Mouse (Mus musculus) midbrain, embryonic 15.5 days (tissue): ENCODE data around the gene Rps6kl1. TPM values are rescaled to one million over a fixed set of nuclear protein-coding genes. Genes with fewer than 3 reads are reported as not detected.

Experiments
- ATAC-seq: fragments of 200-750 bp; cut with Nextera tagmentation; replicated peaks from 2 replicates; pipeline ENCODE4 v1.8.0; 2017; ENCODE audit warnings: moderate TSS enrichment
- H3K27ac ChIP-seq: fragments of 300-500 bp; sonication (generic); 2 replicates; pipeline ENCODE4 v1.5.1; 2015; ENCODE audit warnings: mild to moderate bottlenecking, inconsistent platforms
- H3K27me3 ChIP-seq: fragments of 300-500 bp; sonication (generic); replicated peaks from 2 replicates; pipeline ENCODE4 v1.6.1; 2015; ENCODE audit warnings: inconsistent platforms
- H3K36me3 ChIP-seq: fragments of 300-500 bp; sonication (generic); replicated peaks from 2 replicates; pipeline ENCODE4 v1.6.1; 2015; ENCODE audit warnings: inconsistent platforms
- H3K4me1 ChIP-seq: fragments of 300-500 bp; sonication (generic); 2 replicates; pipeline ENCODE4 v1.6.1; 2015; ENCODE audit warnings: inconsistent platforms
- H3K4me2 ChIP-seq: fragments of 300-500 bp; sonication (generic); 2 replicates; pipeline ENCODE4 v1.6.1; 2015; ENCODE audit warnings: inconsistent platforms, mild to moderate bottlenecking, moderate library complexity
- H3K4me3 ChIP-seq: fragments of 300-500 bp; sonication (generic); 2 replicates; pipeline ENCODE4 v1.5.1; 2015; ENCODE audit warnings: mild to moderate bottlenecking, inconsistent platforms
- H3K9ac ChIP-seq: fragments of 300-500 bp; sonication (generic); 2 replicates; pipeline ENCODE4 v1.6.1; 2015; ENCODE audit warnings: mild to moderate bottlenecking, inconsistent platforms
- H3K9me3 ChIP-seq: fragments of 300-500 bp; sonication (generic); 2 replicates; pipeline ENCODE4 v1.6.1; 2016; ENCODE audit warnings: inconsistent platforms
- whole genome bisulfite sequencing: fragments of 180-500 bp; shearing (Covaris S2); methylation state at CpG from one replicate; pipeline ENCODE4 v1.1.7; 2015; ENCODE audit warnings: mixed read lengths; 5-methylcytosine and 5-hydroxymethylcytosine counted together
- polyA plus RNA-seq: library from polyadenylated mRNA; unstranded; fragments of >200 nt; fragmentation: Nextera tagmentation; extraction: Ambion mirVana; gene quantifications from 2 replicates; pipeline ENCODE4 v1.2.1, GENCODE M21; 2015

The Rps6kl1 gene
- polyA plus RNA-seq, 1 experiment from 2014 or later: 38.2 TPM

DNA sequence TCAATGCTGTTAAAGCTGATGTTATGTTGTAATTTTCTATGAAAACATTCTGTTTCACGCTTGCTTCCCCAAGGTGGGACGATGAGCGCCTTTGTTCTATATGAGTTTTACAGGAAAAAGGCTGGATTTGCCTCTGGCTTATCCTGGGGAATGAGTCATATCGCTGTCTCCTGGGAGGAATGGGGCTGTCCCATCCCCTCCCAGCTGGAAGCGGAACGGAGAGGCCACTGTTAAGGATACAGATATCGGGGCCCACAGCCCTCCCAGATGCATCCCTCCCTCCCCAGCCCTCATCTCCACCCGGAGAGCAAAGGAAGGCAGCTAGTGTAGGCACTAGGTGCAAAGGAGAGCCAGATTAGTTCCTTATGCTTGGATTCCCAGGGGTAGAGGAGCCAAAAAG lies 34.7 kb upstream of the Rps6kl1 start:
- no peaks in the 10 kb centered on the region for H3K9me3 ChIP-seq
- no peak for ATAC-seq
- no peak overlapping the region for H3K27ac ChIP-seq
- H3K4me3 ChIP-seq: no peak overlapping the region
- H3K9ac ChIP-seq: no peak overlapping the region
- H3K4me1 ChIP-seq: peaks cover 13% of the 10 kb centered on the region
- H3K36me3 ChIP-seq: no peaks in the 10 kb centered on the region
- H3K4me2 ChIP-seq: no peak overlapping the region
- WGBS: 69% methylated on average over 8 of the region's 8 CpGs
- peaks cover 5% of the 10 kb centered on the region; the same call in 1 of the 2 replicates for H3K27me3 ChIP-seq

DNA sequence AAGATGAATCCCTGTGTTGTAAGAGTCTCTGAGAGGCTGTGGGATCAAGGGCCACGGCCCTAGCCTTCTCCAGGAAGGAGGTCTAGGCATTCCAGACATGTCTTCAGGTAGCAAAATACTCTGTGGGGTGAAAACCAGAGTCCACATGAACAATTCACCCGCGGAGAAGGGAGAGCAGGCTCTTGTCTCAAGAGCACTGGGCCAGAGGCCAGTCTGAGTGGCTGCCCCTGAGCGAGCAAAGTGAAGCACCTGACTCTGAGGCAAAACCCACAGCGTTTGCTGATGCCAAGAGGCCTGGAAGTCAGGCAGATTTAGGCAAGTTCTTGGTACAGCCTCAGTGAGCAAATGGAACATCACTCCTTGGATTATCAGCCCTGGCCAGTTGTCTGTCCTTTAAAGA lies 33.1 kb upstream of the Rps6kl1 start:
- ATAC-seq: no peak
- no peak overlapping the region for H3K9ac ChIP-seq
- WGBS: 73% methylated on average over 5 of the region's 5 CpGs
- no peaks in the 10 kb centered on the region for H3K9me3 ChIP-seq
- H3K4me3 ChIP-seq: no peak overlapping the region
- no peaks in the 10 kb centered on the region for H3K36me3 ChIP-seq
- no peak overlapping the region for H3K27ac ChIP-seq
- no peak overlapping the region for H3K4me2 ChIP-seq
- peaks cover 5% of the 10 kb centered on the region; the same call in 1 of the 2 replicates for H3K27me3 ChIP-seq
- peaks cover 13% of the 10 kb centered on the region for H3K4me1 ChIP-seq

DNA sequence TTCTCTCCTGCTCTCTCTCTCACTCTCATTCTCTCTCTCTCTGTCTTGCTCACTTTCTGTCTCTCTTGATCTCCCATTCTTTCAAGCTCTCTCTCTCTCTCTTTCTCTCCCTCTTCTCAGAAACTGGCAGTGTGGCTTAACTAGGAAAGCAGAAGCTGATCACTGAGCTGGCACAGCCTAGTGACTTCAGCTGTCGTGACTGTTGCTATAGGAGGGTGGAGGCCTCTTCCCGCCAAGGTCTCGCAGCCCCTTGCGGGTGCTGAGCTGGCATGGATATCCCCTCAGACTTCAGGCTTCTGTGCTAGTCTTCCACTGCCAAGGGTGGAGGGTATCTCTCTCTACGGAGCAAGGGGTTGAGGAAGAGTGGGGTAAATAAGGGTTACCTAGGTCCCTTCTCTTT lies 31.8 kb upstream of the Rps6kl1 start:
- Histone ChIP-seq H3K4me1 (peaks cover 13% of the 10 kb centered on the region), H3K9ac (no peak overlapping the region), H3K4me2 (no peak overlapping the region), H3K4me3 (no peak overlapping the region), H3K27ac (no peak overlapping the region), H3K9me3 (no peaks in the 10 kb centered on the region), H3K27me3 (peaks cover 9% of the 10 kb centered on the region; the same call in 1 of the 2 replicates), H3K36me3 (no peaks in the 10 kb centered on the region)
- 56% methylated on average over 5 of the region's 5 CpGs for WGBS
- ATAC-seq: no peak

DNA sequence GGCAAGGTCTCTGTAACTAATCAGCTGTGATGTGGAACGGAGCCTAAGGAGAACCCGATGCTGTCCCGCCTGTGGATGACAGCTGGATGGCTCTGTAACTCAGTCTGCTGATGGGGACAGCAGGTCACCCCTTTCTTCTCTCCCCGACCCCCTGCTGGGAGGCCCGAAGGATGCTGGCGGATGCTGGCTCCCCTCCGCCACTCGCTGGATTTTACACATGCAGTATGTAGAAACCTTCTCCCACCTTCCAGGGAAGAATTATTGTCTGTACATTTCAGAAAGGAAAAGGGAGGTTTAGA lies 31.2 kb upstream of the Rps6kl1 start:
- H3K27me3 ChIP-seq: peaks cover 13% of the 10 kb centered on the region; the same call in 1 of the 2 replicates
- no peak overlapping the region for H3K27ac ChIP-seq
- ATAC-seq: no peak
- 6% methylated on average over 8 of the region's 8 CpGs for WGBS
- peak overlapping the region; percentile 20; the same call in 1 of the 2 replicates for H3K9ac ChIP-seq
- peaks cover 16% of the 10 kb centered on the region for H3K4me1 ChIP-seq
- peak overlapping the region; percentile 22 for H3K4me2 ChIP-seq
- no peaks in the 10 kb centered on the region for H3K36me3 ChIP-seq
- H3K4me3 ChIP-seq: no peak overlapping the region
- no peaks in the 10 kb centered on the region for H3K9me3 ChIP-seq

DNA sequence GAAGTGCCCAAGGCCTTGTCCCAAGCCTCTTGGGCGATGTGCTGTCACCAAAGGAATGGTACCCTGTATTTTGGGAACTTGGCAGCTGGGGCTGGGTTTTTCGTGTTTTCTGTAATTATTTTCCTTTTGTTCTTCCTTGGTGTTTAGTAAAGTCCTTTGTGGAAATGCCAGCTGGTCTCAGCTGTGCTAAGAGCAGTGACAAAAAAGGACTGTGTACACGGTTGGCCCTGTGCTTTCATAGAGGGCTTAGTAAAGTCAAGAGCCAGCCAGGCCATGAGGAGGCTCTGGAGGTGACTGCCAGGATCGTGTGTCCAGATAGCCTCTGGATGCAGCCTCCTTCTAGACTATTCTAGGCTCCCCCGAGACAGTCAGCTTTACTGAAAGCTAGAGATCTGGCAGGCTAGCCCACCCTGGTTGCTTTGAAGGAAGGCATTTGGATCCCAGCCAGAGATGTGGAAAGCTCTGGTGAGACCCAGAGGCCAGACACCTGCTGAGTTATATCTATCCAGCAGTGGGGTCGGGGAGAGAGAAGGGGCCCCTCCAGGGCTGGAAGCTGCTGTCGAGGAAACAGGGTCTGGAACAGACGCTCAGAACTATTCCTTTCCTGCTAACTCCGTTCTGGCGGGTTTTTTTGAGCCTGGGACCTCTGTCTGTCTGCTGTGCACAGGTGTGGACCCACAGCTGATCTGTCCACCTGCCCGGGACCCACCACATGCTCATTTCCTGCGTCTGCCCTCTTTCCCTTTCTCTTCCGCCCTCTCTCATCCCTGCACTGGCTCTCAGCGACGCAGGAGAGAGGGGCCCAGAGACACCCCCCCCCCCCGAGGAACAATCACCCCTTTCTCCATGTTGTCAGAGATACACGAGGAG lies 30.6 kb upstream of the Rps6kl1 start:
- Histone ChIP-seq H3K4me2 (peak overlapping the region; percentile 22), H3K27me3 (peaks cover 13% of the 10 kb centered on the region; the same call in 1 of the 2 replicates), H3K9me3 (no peaks in the 10 kb centered on the region), H3K4me1 (peaks cover 22% of the 10 kb centered on the region), H3K36me3 (no peaks in the 10 kb centered on the region), H3K4me3 (no peak overlapping the region), H3K9ac (peak overlapping the region; percentile 20; the same call in 1 of the 2 replicates), H3K27ac (no peak overlapping the region)
- ATAC-seq: no peak
- WGBS: 23% methylated on average over 15 of the region's 17 CpGs

DNA sequence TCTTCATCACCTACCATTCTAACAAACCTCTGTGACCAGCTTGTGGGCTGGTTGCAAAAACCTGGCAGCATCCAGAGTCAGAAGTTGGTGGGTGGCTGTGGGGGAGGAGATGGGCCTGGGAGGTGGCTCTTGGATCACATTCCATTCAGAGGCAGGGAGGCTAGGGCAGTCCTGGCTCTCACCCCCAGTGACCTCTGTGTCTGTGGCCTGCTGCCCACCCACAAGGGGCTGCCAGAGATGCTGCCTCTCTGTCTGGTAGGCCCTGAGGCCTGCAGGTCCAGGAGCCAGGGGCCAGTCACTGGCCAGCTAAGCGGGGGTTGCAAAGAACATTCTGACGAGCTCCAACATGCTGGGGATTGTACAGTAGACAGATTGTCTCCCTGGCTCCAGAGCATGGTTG lies 27.2 kb upstream of the Rps6kl1 start:
- Histone ChIP-seq H3K4me1 (peaks cover 40% of the 10 kb centered on the region), H3K9me3 (no peaks in the 10 kb centered on the region), H3K4me3 (no peak overlapping the region), H3K4me2 (no peak overlapping the region), H3K27me3 (peaks cover 13% of the 10 kb centered on the region; the same call in 1 of the 2 replicates), H3K9ac (no peak overlapping the region), H3K36me3 (no peaks in the 10 kb centered on the region), H3K27ac (no peak overlapping the region)
- no peak for ATAC-seq
- 77% methylated on average over 2 of the region's 2 CpGs for WGBS

DNA sequence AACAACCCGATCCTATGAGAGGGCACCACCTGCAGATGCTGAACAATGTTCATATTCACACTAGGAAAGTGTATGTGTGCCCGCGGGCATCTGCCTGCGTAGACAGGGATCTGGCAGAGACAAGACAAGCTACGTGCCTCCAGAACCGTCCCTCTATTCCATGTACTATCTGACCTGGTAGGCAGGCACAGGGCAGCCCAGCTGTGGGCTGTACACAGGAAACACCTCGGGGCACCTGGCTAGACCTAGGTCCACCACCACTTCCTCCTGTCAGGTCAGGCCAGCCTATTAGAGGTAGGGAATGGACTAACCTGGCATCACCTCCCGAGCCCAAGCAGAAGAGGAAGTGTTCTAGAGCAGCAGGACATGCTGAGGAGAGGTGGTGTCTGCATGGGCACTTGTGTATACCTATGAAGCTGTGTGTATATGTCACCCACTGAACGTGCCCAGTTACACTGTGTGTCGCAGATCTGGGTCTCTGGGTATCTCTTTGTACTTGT lies 26.7 kb upstream of the Rps6kl1 start, which contains the start of gene Pgf:
Gene Pgf, minus strand, starts transcription at position 51 of the 500 bp plus-strand sequence.
- WGBS: 77% methylated on average over 10 of the region's 10 CpGs

DNA sequence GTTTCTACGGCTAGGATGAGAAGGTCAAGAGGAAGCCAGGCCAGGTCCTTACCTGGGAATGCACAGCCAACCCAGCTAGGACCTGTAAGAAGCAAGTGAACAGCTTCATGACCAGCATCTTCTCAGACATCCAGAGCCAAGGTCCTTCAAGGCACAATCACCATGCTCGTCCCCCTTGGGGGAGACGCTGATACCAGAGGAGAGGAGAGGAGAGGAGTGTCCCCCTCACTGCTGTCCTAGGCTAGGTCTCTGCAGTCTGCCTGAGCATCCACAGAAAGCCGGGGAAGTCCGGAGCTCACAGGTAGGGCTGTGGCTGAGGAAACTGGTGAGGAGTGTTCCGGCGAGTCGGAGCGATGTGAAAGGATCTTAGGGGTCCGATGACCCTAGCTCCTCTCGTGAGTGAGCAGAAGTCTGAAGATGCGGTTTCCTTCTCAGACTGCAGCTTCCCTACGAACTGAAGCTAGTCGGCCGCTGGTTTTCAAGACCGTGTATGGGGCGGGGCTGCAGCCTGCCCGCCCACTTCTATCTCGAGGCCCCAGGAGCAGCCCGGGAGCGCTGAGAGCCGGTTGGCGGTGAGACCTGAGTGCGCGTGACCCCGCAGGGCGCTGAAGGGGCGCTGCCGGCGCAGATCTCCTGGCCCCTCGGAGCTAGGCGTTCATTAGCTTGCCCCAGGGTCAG lies 25.9 kb upstream of the Rps6kl1 start:
- peak overlapping the region; percentile 29; the same call in 1 of the 2 replicates for H3K9ac ChIP-seq
- peak overlapping the region; percentile 54 for H3K4me2 ChIP-seq
- no peak overlapping the region for H3K27ac ChIP-seq
- no peaks in the 10 kb centered on the region for H3K9me3 ChIP-seq
- H3K4me3 ChIP-seq: peak overlapping the region; percentile 27
- ATAC-seq: peak; percentile 35; the same call in 1 of the 2 replicates
- no peaks in the 10 kb centered on the region for H3K36me3 ChIP-seq
- WGBS: 4% methylated on average over 32 of the region's 32 CpGs
- H3K27me3 ChIP-seq: peaks cover 13% of the 10 kb centered on the region; the same call in 1 of the 2 replicates
- peaks cover 31% of the 10 kb centered on the region for H3K4me1 ChIP-seq

More for the DNA sequence above, 26.7 kb upstream of the Rps6kl1 start, which contains the start of gene Pgf:
- H3K27me3 ChIP-seq: peaks cover 13% of the 10 kb centered on the region; the same call in 1 of the 2 replicates
- no peak within 1 kb of the TSS for H3K27ac ChIP-seq
- H3K4me1 ChIP-seq: peaks cover 37% of the 10 kb centered on the region
- H3K4me3 ChIP-seq: peak within 1 kb of the TSS; percentile 27
- no peaks in the 10 kb centered on the region for H3K36me3 ChIP-seq
- H3K9me3 ChIP-seq: no peaks in the 10 kb centered on the region
- H3K4me2 ChIP-seq: peak within 1 kb of the TSS; percentile 54
- peak within 1 kb of the TSS; percentile 29; the same call in 1 of the 2 replicates for H3K9ac ChIP-seq
- ATAC-seq: no peak

DNA sequence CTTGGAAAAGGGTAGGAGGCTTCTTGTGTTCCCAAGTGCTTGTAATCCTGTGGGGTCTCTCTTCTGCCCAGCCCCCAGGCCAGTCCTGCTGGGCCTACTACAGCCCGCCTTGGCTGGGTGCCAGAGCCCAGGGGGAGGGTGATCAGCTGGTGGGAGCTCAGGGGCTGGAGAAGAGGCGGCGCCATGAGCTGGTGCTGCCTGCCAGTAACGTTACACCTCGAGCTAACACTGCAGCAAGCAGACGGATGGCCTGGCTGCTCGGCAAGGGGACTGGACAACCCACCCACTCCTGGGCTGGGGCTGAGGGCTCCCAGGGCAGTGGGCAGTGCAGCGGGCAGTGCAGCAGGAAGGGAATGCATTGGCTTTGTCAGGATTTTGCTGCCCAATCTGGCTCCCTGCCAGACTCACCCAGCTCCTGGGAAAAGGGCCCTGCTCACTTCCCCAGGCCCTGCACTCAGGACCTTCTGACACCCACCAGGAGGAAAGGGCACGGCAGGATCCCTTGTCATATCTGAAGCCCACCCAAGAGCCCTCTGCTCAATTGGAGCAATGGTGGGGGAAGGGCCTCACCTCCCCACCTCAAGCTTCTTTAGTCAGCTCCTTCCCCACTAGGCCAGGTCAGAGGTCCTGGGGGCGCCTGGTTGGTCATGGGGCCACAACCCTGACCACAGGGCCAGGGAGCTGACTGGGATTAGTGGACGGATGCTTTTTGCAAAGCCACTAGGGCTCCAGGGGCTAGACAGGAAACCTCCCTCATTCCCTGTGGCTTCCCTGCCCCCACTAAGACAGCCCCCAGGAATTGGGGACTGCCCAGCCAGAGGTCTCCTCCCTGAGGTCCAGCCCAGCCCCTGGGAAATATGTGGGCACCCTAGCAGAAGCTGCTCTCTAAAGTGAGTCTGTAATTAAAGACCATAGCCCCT lies 25.1 kb upstream of the Rps6kl1 start:
- H3K36me3 ChIP-seq: no peaks in the 10 kb centered on the region
- WGBS: 14% methylated on average over 11 of the region's 11 CpGs
- no peaks in the 10 kb centered on the region for H3K9me3 ChIP-seq
- H3K4me2 ChIP-seq: peak overlapping the region; percentile 54
- H3K9ac ChIP-seq: no peak overlapping the region
- 0 out of 2 replicates have a peak overlapping the region, but pooled peaks have one; percentile 1 for H3K4me3 ChIP-seq
- peaks cover 10% of the 10 kb centered on the region; the same call in 1 of the 2 replicates for H3K27me3 ChIP-seq
- peaks cover 26% of the 10 kb centered on the region for H3K4me1 ChIP-seq
- peak; percentile 82 for ATAC-seq
- H3K27ac ChIP-seq: peak overlapping the region; percentile 23; the same call in 1 of the 2 replicates

DNA sequence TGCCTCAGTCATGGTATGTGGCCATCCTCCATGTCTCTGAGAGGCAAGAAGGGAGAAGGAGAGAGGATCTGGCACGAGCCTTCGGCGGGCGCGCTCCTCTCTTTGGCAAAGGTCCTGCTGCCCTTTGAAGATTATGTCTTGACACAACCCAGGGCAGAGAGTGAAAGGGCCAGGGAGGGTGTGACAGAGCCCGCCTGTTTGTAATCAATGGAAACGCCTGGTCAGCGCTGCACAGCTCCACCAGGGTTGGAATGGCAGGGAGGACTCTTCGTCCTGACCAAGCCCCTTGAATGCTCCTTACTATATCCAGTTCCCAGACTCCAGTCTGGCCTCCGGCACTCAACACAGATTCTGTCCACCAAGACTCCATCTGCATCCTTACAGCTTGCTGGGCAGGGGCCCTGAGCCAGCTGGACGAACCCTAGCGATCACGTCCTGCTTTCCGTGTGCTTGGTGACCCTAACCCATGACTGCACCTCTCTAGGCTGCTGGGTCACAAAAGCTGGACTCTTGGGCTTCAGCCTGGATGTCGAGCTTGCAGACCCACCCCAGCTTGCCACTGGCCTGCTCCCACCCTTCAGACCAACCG lies 24.1 kb upstream of the Rps6kl1 start:
- Histone ChIP-seq H3K27ac (0 out of 2 replicates have a peak overlapping the region, but pooled peaks have one; percentile 23), H3K4me3 (no peak overlapping the region), H3K36me3 (no peaks in the 10 kb centered on the region), H3K4me2 (peak overlapping the region; percentile 54), H3K4me1 (peaks cover 26% of the 10 kb centered on the region), H3K9ac (no peak overlapping the region), H3K9me3 (no peaks in the 10 kb centered on the region), H3K27me3 (peaks cover 8% of the 10 kb centered on the region; the same call in 1 of the 2 replicates)
- ATAC-seq: no peak
- WGBS: 40% methylated on average over 16 of the region's 16 CpGs

DNA sequence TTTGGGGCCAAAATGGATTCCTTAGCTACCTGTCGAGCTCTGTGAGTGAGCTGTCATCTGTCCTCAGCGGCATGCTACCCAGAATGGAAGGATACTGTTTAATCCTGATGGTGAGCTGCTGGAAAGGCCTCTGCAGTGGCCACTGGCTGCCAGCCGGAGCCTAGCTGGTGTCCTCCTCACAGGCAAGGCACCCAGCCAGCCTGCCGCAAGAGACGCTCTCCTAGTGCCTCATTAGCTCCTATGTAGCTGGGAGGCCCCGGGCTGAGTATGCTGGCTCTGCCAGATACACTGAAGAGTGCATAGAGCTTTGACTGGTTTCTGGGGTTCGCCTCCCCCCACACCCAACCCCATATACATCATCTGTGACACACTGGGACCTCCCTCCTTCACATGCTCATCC lies 23.0 kb upstream of the Rps6kl1 start:
- H3K4me2 ChIP-seq: no peak overlapping the region
- ATAC-seq: no peak
- 73% methylated on average over 7 of the region's 7 CpGs for WGBS

More for the DNA sequence above, 23.0 kb upstream of the Rps6kl1 start:
- Histone ChIP-seq H3K27ac (no peak overlapping the region), H3K27me3 (peaks cover 8% of the 10 kb centered on the region; the same call in 1 of the 2 replicates), H3K9me3 (no peaks in the 10 kb centered on the region), H3K36me3 (no peaks in the 10 kb centered on the region), H3K4me1 (peaks cover 35% of the 10 kb centered on the region), H3K4me3 (no peak overlapping the region), H3K9ac (no peak overlapping the region)
